Mouse (Mus musculus) intestine, postnatal 0 days (tissue): ENCODE results near the gene Eid3. TPM values are rescaled to one million over a fixed set of nuclear protein-coding genes. Genes with fewer than 3 reads are reported as not detected.

Experiments
- ATAC-seq: fragments of 200-750 bp; cut with Nextera tagmentation; 2 replicates; pipeline ENCODE4 v1.8.0; 2017; ENCODE audit warnings: mild to moderate bottlenecking, moderate TSS enrichment, moderate library complexity
- H3K27ac ChIP-seq: fragments of 300-500 bp; sonication (generic); 2 replicates; pipeline ENCODE4 v1.5.1; 2014; ENCODE audit warnings: mild to moderate bottlenecking, low read depth, low read length, moderate library complexity
- H3K27me3 ChIP-seq: fragments of 300-500 bp; sonication (generic); replicated peaks from 2 replicates; pipeline ENCODE4 v1.6.1; 2014; ENCODE audit warnings: low read length, mixed read lengths; ENCODE audit not compliant: control insufficient read depth, insufficient read depth
- H3K36me3 ChIP-seq: fragments of 300-500 bp; sonication (generic); 2 replicates; pipeline ENCODE4 v1.6.1; 2014; ENCODE audit warnings: mild to moderate bottlenecking, moderate library complexity; ENCODE audit not compliant: control insufficient read depth, insufficient read depth
- H3K4me1 ChIP-seq: fragments of 300-500 bp; sonication (generic); replicated peaks from 2 replicates; pipeline ENCODE4 v1.6.1; 2014; ENCODE audit warnings: antibody characterized with exemption, low read length, mixed read lengths; ENCODE audit not compliant: control insufficient read depth, insufficient read depth
- H3K4me2 ChIP-seq: fragments of 300-500 bp; sonication (generic); replicated peaks from 2 replicates; pipeline ENCODE4 v1.6.1; 2014; ENCODE audit warnings: low read depth, mild to moderate bottlenecking, moderate library complexity
- H3K4me3 ChIP-seq: fragments of 300-500 bp; sonication (generic); 2 replicates; pipeline ENCODE4 v1.5.1; 2014; ENCODE audit warnings: low read depth, low read length
- H3K9ac ChIP-seq: fragments of 300-500 bp; sonication (generic); 2 replicates; pipeline ENCODE4 v1.6.1; 2014; ENCODE audit warnings: mild to moderate bottlenecking, low read depth, low read length
- H3K9me3 ChIP-seq: fragments of 300-500 bp; sonication (generic); 2 replicates; pipeline ENCODE4 v1.6.1; 2016; ENCODE audit warnings: mixed run types; ENCODE audit not compliant: control insufficient read depth
- CTCF ChIP-seq: sonication (generic); IDR thresholded peaks from 2 replicates; pipeline ENCODE4 v1.5.1; 2016; ENCODE audit warnings: low read depth, mild to moderate bottlenecking, control low read depth, antibody characterized with exemption, moderate library complexity
- WGBS: fragments of 180-500 bp; shearing (Covaris S2); extraction: QIAGEN DNeasy Blood & Tissue Kit; methylation state at CpG from one replicate; pipeline ENCODE4 v1.1.7; 2014; 5-methylcytosine and 5-hydroxymethylcytosine counted together
- polyA plus RNA-seq: library from polyadenylated mRNA; unstranded; fragments of >200 nt; fragmentation: Nextera tagmentation; extraction: Ambion mirVana; gene quantifications from 2 replicates; pipeline ENCODE4 v1.2.1, GENCODE M21; 2015

Gene Eid3
- polyA plus RNA-seq, 1 experiment from 2014 or later: 0.17 TPM

GRCm38 (mm10) chr10:82824541-82824940, 41.9 kb upstream of the Eid3 start:
- no peak for TF ChIP-seq CTCF
- no peak for ATAC-seq
- Histone ChIP-seq H3K4me3 (no peak overlapping the region), H3K4me1 (no peaks in the 10 kb centered on the region), H3K4me2 (no peak overlapping the region), H3K9ac (no peak overlapping the region), H3K36me3 (no peaks in the 10 kb centered on the region), H3K27me3 (no peaks in the 10 kb centered on the region), H3K9me3 (no peaks in the 10 kb centered on the region), H3K27ac (no peak overlapping the region)
- WGBS: 54% methylated on average over 10 of the region's 10 CpGs

GRCm38 (mm10) chr10:82826516-82826915, 39.9 kb upstream of the Eid3 start:
- Histone ChIP-seq H3K36me3 (no peaks in the 10 kb centered on the region), H3K4me2 (no peak overlapping the region), H3K4me3 (no peak overlapping the region), H3K27me3 (no peaks in the 10 kb centered on the region), H3K9ac (no peak overlapping the region), H3K4me1 (no peaks in the 10 kb centered on the region), H3K9me3 (no peaks in the 10 kb centered on the region), H3K27ac (no peak overlapping the region)
- ATAC-seq: no peak
- 38% methylated on average over 6 of the region's 6 CpGs for WGBS
- TF ChIP-seq CTCF: no peak

- Histone ChIP-seq H3K4me3 (no peak within 1 kb of the TSS), H3K4me2 (no peak within 1 kb of the TSS), H3K36me3 (no peaks in the 10 kb centered on the region), H3K27me3 (no peaks in the 10 kb centered on the region), H3K27ac (no peak within 1 kb of the TSS), H3K9me3 (no peaks in the 10 kb centered on the region), H3K9ac (no peak within 1 kb of the TSS), H3K4me1 (no peaks in the 10 kb centered on the region)
- no peak for ATAC-seq
- TF ChIP-seq CTCF: no peak
- WGBS: 64% methylated on average over 9 of the region's 9 CpGs
Measured at GRCm38 (mm10) chr10:82833926-82834325, 32.5 kb upstream of the Eid3 start, which contains the start of gene Txnrd1. Gene Txnrd1 (plus strand): TSS chr10:82833951.

- no peak for ATAC-seq
- 87% methylated on average over 3 of the region's 3 CpGs for WGBS
- no peak for TF ChIP-seq CTCF
Measured at GRCm38 (mm10) chr10:82835898-82836297, 30.5 kb upstream of the Eid3 start.

GRCm38 (mm10) chr10:82838390-82838789, 28.0 kb upstream of the Eid3 start:
- no peak for TF ChIP-seq CTCF
- Histone ChIP-seq H3K4me2 (no peak overlapping the region), H3K4me1 (no peaks in the 10 kb centered on the region), H3K36me3 (no peaks in the 10 kb centered on the region), H3K9ac (no peak overlapping the region), H3K9me3 (no peaks in the 10 kb centered on the region), H3K4me3 (no peak overlapping the region), H3K27ac (no peak overlapping the region), H3K27me3 (no peaks in the 10 kb centered on the region)
- peak; percentile 84 for ATAC-seq
- 43% methylated on average over 7 of the region's 7 CpGs for WGBS

More at GRCm38 (mm10) chr10:82835898-82836297, 30.5 kb upstream of the Eid3 start:
- Histone ChIP-seq H3K4me3 (no peak overlapping the region), H3K9ac (no peak overlapping the region), H3K27ac (no peak overlapping the region), H3K9me3 (no peaks in the 10 kb centered on the region), H3K4me2 (no peak overlapping the region), H3K27me3 (no peaks in the 10 kb centered on the region), H3K36me3 (no peaks in the 10 kb centered on the region), H3K4me1 (no peaks in the 10 kb centered on the region)

- no peaks in the 10 kb centered on the region for H3K27me3 ChIP-seq
- ATAC-seq: no peak
- H3K4me2 ChIP-seq: no peak overlapping the region
- H3K4me3 ChIP-seq: no peak overlapping the region
- no peak overlapping the region for H3K27ac ChIP-seq
- no peaks in the 10 kb centered on the region for H3K36me3 ChIP-seq
- H3K9ac ChIP-seq: no peak overlapping the region
- no peak for TF ChIP-seq CTCF
- 72% methylated on average over 6 of the region's 6 CpGs for WGBS
- H3K4me1 ChIP-seq: no peaks in the 10 kb centered on the region
- no peaks in the 10 kb centered on the region for H3K9me3 ChIP-seq
Measured at GRCm38 (mm10) chr10:82844090-82844489, 22.3 kb upstream of the Eid3 start.

GRCm38 (mm10) chr10:82844731-82845130, 21.7 kb upstream of the Eid3 start:
- Histone ChIP-seq H3K4me3 (no peak overlapping the region), H3K4me2 (no peak overlapping the region), H3K4me1 (no peaks in the 10 kb centered on the region), H3K36me3 (no peaks in the 10 kb centered on the region), H3K9ac (no peak overlapping the region), H3K27me3 (no peaks in the 10 kb centered on the region), H3K27ac (no peak overlapping the region), H3K9me3 (no peaks in the 10 kb centered on the region)
- no peak for ATAC-seq
- TF ChIP-seq CTCF: no peak
- WGBS: 69% methylated on average over 8 of the region's 8 CpGs
